Mouse (Mus musculus) testis, postnatal 10 days (tissue): ENCODE measurements at regions not wholly inside any gene's neighbourhood (a gene's known extent, or its start where the extent isn't known, plus 50 kb on each side); places are given as distances from the start of the nearest gene placed in this dataset.
"Not testable (repeated sequence)": the region's sequence is repeated elsewhere in the genome, so short reads cannot be mapped to it uniquely, and the experiment has no call there.

Experiments used
- DNase-seq: peaks from one replicate; pipeline ENCODE4 v3.0.0; 2021; ENCODE audit warnings: low spot score

DNA sequence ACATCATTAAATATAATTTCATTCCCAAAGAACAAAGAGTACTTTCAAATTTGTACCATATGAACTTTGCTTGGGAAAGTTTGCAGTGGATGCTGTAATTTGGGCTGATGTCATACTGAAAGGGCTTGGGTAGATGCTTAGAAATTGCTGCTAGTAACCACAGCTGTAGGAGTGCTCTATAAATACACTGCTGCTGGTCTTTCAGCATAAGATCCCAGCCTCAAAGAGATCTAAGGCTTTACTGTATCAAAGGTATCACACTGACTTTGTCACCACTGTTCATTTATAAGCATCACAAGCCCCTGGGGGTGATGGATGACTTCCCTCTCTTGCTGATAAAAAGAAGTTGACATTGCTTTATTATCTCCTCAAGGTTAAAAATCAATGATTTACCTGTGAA is 497.2 kb downstream of the Pla2g4a start:
- DNase-seq = no peak

DNA sequence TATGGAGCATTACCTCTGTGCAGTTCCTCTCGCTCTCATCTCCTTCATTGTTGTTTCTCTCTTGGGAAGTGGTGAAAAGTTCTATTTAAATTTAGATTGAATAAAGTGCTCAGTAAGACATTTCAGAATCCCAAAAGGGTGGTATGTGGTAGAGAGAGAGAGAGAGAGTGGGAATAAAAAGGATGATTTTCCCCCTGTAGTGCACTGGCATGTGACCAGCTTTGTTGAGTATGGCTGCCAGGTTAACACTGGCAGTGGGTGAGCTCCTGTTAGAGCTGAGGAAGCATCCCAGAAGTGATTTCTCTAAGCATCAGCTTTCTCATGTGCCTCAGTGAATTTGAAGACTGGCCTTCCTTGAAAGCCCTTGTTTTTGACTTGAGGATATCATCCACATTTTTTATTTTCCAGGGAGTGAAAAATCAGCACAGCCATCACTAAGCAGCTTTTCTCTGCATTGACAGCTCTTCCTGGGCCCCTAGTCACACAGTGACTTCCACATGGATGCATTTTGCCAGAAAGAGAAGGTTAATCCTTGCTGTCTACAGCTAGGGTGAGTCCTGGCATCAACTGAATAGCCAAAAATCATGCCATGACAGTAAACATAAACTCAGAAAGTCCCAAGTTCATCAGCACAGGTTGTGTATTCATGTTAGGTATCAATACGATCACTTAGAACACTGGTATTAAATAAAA is 511.1 kb downstream of the Pla2g4a start:
- no peak for DNase-seq

DNA sequence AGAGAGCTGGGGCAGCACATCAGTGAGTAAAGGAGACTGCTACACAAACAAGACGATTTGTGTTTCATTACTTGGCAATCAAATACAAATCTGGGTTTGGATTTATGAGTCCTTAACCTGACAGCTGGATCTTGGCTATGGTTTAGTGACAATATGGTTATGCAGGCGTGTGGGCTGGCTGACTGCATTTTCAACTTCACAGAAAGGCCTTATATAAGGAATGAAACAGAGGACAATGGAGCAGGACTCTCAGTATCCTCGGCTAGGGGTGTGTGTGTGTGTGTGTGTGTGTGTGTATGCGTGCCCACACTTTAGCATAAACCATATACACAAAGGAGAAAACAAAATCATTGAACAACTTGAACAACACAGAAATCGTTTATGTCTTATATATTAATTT is 512.6 kb downstream of the Pla2g4a start:
- DNase-seq = no peak

DNA sequence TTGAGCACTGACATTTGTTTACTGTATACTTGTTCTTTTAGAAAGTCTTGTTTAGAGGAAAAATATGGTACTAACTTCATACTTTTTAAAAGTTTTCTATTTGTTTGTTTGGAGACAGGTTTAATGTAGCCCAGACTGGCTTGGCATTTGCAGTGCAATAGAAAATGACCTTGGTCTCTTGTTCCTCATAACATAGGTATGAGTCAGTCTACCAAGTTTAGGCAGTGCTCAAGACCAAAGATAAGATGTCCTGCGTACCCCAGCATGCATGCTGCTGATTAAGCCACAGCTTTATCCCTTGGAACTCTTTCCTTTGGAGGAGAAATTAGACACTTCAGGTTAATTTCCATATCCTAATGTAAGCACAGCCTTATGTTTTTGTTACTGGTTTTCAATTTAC is 550.1 kb downstream of the Pla2g4a start:
- no peak for DNase-seq

DNA sequence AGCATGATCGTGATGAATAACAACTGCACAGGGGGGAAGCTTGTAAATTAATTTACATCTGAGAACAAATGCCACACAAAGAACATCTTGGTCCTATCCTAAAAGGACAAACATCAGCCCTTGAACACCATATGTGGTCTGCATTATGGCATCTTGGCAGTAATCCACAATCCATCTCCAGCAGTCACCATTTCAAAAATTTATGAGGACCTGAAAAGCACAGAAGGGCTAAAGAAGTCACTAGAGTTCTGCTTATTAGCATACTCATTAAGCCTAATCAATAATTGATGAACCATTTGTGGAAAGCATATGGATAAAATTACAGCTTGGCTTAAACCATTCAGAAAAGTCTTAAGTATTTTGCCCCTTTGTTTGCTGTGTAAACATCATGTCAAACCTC is 555.7 kb downstream of the Pla2g4a start:
- no peak for DNase-seq

DNA sequence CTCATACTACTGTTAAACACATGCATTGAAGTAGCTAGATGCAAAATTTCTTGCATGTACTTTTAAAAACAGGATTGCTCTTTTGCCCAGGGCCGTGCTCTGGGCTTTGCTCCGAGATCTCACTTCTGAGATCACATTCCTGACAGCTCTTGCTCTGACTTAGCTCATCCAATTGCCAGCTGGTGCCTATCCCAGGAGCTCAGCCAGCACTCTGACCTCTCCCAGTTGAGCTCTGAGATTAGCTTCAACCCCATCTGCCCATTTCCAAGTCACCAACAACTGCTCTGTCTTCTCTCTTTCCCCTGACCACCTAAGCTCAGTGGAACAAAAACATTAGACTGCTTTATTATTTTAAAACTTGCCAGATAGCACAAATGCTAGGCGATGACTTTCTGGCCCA is 572.4 kb downstream of the Pla2g4a start:
- no peak for DNase-seq

DNA sequence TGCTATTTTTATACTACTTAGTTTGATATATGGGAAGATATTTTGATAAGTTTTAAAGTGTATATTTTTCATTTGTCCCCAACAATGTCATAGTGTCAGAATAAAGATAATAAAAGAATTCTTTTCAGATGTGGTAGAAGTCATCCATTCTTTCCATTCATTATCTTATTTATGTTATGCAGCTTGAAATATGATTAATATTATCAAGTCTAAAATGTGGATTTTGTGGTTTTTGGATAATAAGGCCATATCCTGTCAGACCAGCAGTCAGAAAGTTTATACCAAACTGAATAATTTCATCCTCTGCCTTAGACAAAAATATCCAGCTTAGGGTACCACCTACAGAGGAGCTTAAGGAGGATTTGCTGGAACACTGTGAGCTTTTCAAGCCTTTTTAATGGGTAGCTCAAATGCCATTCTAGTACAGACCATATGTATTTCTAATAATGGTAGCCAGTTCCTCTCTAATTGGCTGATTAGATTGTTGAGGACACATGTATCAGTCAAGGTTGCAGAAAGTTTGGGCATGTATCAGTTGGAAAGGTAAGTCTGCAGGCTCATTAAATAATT is 609.7 kb downstream of the Pla2g4a start:
- no peak for DNase-seq

DNA sequence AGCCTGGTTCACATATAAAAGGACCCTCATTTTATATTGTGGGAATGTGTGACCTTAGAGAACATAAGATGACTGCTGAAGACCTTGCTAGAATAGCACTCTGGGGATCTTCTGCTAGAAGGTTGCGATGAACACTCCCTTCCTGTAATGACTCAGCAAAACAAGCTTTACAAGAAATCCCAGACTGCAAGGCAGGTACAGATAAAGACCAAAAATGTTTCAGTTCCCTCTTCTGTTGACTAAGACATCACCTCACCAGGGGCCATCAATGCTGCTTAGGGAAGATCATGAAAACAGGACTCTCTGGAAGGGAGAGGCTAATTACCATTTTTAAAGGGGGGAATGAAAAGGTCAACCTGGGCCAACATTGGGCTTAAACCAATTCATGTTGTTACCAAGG is 613.7 kb downstream of the Pla2g4a start:
- DNase-seq = no peak

DNA sequence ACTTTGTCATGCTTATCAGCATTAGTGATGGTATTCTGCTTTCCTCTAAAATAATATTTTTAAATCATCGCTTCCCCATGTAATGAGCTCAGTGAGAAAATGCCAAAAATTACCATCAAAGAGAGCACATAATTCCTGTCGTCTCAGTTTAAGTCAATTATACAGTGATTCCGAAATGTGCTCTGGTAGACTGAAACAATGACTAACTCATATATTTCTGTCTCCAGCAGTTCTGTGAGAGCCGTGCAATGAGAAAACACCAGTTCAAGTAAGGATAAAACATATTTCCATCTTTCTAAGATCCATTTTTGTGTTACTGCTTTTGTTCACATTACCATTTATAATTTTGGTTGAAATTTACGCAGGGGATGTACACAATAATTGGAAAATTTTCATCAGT is 622.9 kb downstream of the Pla2g4a start:
- no peak for DNase-seq

DNA sequence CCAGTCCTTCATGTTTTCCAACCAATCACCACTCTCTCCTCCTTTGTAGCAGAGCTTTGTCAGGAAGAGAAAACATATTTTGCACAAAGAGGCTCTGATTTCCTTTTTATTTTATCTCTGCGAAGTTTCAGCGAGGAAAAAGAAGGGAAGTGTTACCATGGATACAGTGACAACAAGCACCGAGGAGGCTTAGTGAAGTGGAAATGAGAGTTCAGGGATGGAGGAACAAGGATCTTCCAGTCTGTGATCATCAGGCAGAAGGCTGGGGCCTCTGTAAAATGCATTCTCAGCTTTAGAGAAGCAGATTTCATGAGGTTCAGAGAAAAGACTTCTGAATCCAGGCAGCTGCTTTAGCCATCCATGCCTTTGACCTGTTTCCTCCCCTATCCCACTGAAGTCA is 628.9 kb downstream of the Pla2g4a start:
- no peak for DNase-seq

DNA sequence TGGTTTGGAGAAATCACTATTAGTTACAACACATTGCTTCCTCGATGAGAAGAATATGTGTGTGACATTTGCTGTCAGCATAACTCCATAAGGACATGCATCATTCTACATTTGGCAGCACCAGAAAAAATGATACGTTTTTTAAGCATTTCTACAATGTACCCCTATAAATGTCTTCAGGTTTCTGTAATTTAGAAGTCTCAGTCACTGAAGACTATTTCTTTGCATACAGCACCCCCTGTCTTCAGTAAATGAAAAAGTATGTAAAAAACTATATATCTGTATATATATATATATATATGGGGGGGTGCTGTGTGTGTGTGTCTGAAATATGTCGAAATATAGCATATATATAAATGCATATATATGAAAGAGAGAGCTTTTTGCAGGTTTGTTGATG is 633.9 kb downstream of the Pla2g4a start:
- DNase-seq = no peak

DNA sequence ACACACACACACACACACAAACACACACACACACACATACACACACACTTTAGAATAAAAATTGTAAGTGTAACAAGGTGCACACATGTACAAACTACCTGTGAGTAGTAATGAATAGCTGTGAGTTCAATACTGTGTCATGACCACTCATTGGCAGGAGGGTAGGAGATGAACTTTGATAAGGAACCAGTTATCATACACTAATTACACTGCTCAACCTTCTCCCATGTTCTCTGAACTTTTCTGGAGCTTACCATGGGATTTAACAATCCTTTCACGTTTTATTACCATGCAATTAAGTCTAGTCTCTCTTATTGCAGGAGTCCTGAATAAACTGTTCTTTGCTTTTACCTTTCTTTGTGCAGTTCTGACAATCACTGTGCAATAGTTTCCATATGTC is 638.0 kb downstream of the Pla2g4a start:
- no peak for DNase-seq

DNA sequence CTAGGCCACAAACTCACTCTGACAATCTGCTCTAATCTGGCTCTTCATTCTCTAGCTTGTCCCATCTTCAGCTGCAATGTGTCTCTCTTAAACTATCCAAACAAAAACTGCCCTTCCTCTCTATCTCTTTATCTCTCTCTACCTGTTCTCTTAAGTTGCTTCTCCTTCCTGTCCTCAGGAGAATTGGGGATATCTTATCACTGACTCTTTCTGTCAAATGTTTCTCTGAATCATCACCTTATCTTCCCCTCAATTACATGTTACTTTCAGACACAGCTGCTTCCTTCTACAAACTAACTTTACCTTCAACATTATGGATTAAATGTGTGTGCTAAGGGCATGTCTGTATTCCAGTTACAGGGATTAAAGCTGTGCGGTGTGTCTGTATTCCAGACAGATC is 671.4 kb downstream of the Pla2g4a start:
- DNase-seq = no peak

DNA sequence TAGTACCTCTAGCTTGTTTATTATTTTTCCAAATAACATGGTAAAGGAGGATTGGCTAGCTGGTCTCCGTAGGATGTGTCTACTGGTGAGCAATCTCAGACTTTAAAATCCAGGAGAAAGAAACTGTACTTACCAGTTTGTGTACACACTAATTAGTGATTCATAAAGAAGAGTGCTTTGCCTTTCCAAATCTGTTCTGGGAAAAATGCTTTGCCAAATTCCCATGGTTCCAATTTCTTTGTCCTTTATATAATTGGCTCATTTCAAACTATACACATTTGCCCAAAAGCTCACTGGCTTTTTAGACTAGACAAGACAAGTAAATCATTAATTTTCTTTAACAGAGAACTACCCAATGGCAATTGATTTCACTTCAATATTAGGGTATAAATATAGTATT is 686.2 kb downstream of the Pla2g4a start:
- DNase-seq = no peak

DNA sequence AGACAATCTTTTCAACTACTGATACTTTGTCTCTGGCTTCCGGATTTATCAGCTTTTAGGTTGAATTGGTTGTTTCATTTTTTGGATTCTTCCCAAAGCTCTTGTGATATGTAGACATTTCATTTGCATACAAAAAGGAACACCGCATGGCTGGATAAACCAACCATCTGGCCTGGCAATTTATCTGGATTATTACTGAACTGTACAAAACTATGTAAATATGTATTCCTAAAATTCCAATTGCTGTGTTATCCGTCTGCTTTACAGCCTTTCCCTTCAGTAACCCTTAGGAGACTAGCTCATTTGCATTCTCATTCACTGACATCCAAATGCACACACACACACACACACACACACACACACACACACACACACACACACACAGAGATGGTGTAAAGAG is 704.2 kb downstream of the Pla2g4a start:
- no peak for DNase-seq

DNA sequence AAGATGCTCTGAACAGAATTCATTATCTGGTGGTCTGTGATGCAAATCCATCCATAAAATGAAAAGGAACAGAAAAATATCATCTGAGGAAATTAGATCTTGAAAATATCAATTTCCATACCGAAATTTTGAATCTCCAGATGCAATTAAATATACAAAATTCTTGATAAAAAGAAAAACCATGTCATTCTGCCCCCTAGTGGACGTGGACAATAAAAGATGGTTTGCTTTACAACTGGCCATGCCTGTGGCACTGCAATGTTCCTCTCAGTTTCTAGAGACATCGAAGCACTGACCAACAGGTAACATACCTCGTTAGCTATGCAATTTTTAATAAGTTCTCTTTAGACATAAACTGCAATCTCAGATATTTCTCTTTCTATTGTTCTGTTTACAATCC is 706.9 kb downstream of the Pla2g4a start:
- DNase-seq = peak; percentile 42

DNA sequence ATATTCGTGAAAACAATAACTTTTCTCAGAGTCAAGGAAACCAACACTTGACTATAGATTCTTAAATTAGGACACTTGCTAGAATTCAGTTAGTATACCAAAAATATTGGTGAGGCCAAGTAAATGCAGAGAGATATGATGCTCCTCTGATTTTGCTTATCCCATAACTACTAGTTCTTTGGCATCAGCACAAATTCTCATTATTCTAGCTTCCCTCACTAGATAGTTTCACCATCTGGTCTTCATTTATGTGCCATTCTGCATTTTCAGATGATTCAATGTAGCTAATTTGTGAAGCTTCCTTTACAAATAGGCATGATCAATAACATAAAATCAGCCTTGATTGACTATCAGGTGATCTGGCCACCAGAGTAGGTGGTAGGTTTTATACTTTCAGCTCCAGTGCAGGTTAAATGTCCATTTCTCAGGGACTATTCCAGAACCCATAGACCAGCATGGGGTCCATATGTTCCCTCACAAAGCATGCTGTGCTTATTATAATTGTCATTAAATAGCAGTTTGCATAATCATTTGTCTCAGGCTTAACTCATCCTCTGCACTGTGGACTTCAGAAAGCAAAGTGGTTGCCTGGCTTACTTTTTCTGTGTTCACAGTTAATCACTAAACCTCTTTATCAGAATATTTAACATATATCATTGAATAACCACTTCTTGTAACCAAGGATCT is 722.6 kb downstream of the Pla2g4a start:
- DNase-seq = no peak

DNA sequence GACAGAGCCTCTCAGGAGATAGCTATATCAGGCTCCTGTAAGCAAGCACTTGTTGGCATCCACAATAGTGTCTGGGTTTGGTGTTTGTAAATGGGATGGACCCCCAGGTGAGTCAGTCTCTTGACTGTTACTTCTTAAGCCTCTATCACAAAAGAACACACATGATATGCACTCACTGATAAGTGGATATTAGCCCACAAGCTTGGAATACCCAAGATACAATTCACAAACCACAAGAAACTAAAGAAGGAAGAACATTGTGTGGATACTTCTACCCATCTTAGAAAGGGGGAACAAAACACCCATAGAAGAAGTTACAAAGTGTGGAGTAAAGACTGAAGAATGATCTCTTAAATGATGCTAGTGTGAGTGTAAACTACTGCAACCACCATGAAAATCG is 733.9 kb downstream of the Pla2g4a start:
- not testable (repeated sequence) for DNase-seq

DNA sequence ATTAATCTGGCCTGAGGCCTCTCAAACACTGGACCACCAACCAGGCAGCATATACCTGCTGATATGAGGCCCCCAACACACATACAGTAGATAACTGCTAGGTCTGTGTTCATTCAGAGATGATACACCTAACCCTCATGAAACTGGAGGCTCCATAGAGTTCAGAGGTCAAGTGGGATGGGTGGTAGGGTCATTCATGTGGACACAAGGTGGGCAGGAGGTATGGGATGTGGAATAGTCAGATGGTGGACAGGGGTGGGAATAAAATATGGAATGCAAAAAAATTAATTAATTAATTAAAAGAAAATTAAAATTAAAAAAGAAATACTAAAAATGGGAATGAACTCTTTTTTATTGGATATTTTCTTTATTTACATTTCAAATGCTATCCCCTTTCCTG is 734.7 kb downstream of the Pla2g4a start:
- DNase-seq = no peak

DNA sequence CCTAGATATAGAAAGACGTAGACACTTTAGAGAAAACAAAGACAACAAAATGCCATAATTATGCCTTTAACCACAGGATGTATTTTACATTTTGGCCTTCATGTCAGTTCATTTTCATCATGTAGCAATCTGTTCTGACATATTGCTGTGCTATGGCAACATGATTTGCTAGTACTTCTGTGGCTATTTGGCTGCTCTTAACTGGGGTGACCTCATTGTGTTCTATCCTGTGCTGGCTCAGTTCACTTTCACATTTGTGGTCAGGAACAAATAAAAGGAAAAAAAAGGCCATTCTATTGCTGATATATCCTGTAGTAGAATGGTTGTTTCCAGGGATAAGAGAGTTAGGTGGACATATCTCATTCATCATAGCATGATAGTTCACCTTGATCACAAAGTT is 758.5 kb downstream of the Pla2g4a start:
- DNase-seq = no peak

DNA sequence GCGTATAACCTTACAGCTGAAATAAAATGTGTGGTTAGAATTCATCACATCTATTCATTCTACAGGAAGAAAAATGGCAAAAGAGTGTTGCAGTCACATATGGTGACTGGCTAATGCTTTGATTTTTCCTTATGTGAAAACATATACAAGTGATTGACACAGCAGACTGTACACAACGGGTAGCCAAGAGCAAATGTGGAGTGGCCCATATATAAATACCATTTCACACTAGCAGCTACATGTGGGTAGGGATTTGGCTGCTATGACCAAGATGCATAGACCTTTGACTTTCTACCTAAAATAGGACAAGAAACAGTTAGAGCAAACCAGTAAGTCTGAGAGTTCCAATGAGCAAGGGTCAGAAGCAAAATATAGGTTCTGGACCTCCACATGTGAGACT is 761.8 kb downstream of the Pla2g4a start:
- DNase-seq = no peak

DNA sequence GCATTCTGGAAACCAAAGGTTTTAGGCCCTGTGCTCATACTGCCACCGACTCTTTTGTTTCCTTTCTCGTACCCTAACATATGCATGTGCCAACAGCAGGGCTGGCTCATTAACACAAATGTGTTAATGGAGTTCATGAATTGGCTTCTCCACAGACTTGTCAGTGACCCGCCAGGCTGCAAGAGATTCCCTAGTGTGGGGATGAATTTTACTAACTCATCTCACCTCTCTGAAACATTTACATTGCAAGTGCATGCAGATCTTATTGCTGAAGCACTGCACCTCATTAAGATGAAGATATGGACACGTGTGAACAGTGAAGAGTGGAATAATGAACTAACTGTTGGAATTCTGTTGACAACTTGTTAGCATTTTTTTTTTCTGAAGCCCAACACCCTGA is 762.2 kb downstream of the Pla2g4a start:
- no peak for DNase-seq
